Mouse (Mus musculus): ENCODE data around the gene Tm4sf5.

Tm4sf5 gene

GRCm38 (mm10) chr11:70541415-70541814 lies 36.4 kb downstream of the Tm4sf5 start:
- DNase-seq (ENCODE audit: low read depth, low spot score), result no peak

- no peak for DNase-seq (ENCODE audit: low read depth, low spot score)
Observed at GRCm38 (mm10) chr11:70544496-70544895, 39.5 kb downstream of the Tm4sf5 start.

GRCm38 (mm10) chr11:70551526-70551925 lies 46.5 kb downstream of the Tm4sf5 start:
- DNase-seq (ENCODE audit: low read depth, low spot score), result no peak

GRCm38 (mm10) chr11:70553940-70554339 lies 48.9 kb downstream of the Tm4sf5 start:
- no peak for DNase-seq (ENCODE audit: low read depth, low spot score)

GRCm38 (mm10) chr11:70557545-70557944 lies 52.5 kb downstream of the Tm4sf5 start:
- DNase-seq (ENCODE audit: low read depth, low spot score), result peak; percentile 65
